Mouse (Mus musculus): ENCODE measurements around the gene Plxna2. TPM values are rescaled to one million over a fixed set of nuclear protein-coding genes. Genes with fewer than 3 reads are reported as not detected.

Gene Plxna2
- polyA plus RNA-seq, 1 experiment from 2014 or later, result 6.0 TPM

DNA sequence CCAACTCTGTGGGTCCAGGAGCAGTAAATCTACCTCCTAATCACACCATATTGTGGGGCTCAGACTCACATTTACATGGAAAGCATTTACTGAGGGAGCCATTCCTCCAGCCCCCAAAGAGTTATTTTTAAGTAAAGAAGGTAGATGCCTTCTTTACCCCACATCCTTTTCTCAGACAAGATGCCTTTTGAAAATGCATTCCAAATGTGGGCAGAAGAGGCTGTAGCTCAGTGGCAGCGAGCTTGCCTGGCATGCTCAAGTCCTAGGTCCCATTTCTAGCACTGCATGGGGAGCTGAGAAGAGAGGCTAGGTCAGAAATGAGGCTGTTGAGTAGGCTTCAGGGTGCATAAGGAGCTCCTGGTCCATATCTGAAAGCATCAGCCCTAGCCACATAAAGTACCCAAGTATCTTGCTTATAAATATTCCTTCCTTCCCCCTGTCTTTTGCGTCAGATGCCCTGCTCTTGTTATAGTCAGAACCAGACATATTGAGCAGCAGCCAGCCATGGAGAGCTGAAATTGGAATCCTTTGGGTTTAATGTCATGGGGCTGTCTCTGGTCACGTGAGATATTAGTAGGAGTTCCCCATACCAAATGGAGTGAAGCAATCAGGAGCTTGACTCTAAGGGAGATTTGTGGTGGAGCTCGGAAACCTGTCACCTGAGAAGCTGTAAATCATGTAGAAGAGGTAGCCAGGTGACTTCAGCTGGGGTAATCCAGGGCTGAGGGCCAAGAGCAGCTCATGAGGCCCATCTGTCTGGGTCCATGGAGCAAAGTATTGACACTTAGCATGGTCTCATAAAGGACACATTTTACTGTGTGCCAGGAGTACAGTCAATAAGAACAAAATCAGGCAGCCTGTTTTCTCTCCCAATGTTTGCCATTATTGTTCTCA lies 96.4 kb downstream of the Plxna2 start:
- Histone ChIP-seq H3K9me3 (ENCODE audit: low read length) (no peaks in the 10 kb centered on the region), H3K4me2 (replicated peaks; ENCODE audit: low read depth, low read length) (no peak overlapping the region), H3K27me3 (ENCODE audit: insufficient read depth, low read length) (no peaks in the 10 kb centered on the region), H3K4me3 (ENCODE audit: low read length) (no peak overlapping the region), H3K9ac (replicated peaks; ENCODE audit: low read length) (no peak overlapping the region), H3K27ac (ENCODE audit: low read length) (no peak overlapping the region), H3K4me1 (ENCODE audit: insufficient read depth, low read length) (peaks cover 14% of the 10 kb centered on the region; the same call in 1 of the 2 replicates), H3K36me3 (ENCODE audit: insufficient read depth, low read length) (no peaks in the 10 kb centered on the region)
- ATAC-seq (ENCODE audit: low FRiP score, low TSS enrichment), result peak; percentile 68
- WGBS, result 41% methylated on average over 4 of the region's 4 CpGs

DNA sequence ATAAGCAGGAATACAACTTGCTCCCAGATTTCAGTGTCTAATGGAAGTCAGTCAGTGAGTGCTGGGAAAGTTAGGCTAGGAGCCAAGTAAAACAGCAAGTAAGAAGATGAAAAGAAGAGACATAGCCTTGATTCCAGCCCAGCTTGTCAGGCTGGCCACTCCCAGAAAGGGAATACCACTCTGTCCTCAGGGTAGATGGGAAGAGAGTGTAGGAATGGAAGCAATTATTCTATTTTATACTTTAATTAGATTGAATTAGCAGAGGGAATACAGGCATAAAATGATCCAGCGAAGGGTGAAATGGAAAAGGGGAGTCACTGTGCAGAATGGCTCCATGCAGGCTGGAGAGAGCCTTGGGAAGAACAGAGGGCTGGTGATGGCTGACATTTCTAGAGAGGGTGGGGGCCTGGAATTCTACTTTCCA lies 99.4 kb downstream of the Plxna2 start:
- peak; percentile 28; the same call in 1 of the 2 replicates for ATAC-seq (ENCODE audit: low FRiP score, low TSS enrichment)
- H3K4me1 ChIP-seq (ENCODE audit: insufficient read depth, low read length), result peaks cover 10% of the 10 kb centered on the region; the same call in 1 of the 2 replicates
- WGBS, result 61% methylated on average over 1 of the region's 1 CpGs
- no peak overlapping the region for H3K4me3 ChIP-seq (ENCODE audit: low read length)
- no peaks in the 10 kb centered on the region for H3K27me3 ChIP-seq (ENCODE audit: insufficient read depth, low read length)
- H3K9ac ChIP-seq (replicated peaks; ENCODE audit: low read length), result no peak overlapping the region
- no peaks in the 10 kb centered on the region for H3K9me3 ChIP-seq (ENCODE audit: low read length)
- no peak overlapping the region for H3K4me2 ChIP-seq (replicated peaks; ENCODE audit: low read depth, low read length)
- no peak overlapping the region for H3K27ac ChIP-seq (ENCODE audit: low read length)
- H3K36me3 ChIP-seq (ENCODE audit: insufficient read depth, low read length), result no peaks in the 10 kb centered on the region

- no peaks in the 10 kb centered on the region for H3K27me3 ChIP-seq (ENCODE audit: insufficient read depth, low read length)
- H3K4me2 ChIP-seq (replicated peaks; ENCODE audit: low read depth, low read length), result no peak overlapping the region
- no peak overlapping the region for H3K27ac ChIP-seq (ENCODE audit: low read length)
- ATAC-seq (ENCODE audit: low FRiP score, low TSS enrichment), result no peak
- H3K9me3 ChIP-seq (ENCODE audit: low read length), result no peaks in the 10 kb centered on the region
- H3K36me3 ChIP-seq (ENCODE audit: insufficient read depth, low read length), result no peaks in the 10 kb centered on the region
- H3K4me1 ChIP-seq (ENCODE audit: insufficient read depth, low read length), result peaks cover 4% of the 10 kb centered on the region; the same call in 1 of the 2 replicates
- WGBS, result 34% methylated on average over 4 of the region's 4 CpGs
- H3K9ac ChIP-seq (replicated peaks; ENCODE audit: low read length), result no peak overlapping the region
- no peak overlapping the region for H3K4me3 ChIP-seq (ENCODE audit: low read length)
Measured at GRCm38 (mm10) chr1:194720406-194720805, 102.4 kb downstream of the Plxna2 start.

- Histone ChIP-seq H3K4me1 (ENCODE audit: insufficient read depth, low read length) (peaks cover 4% of the 10 kb centered on the region; the same call in 1 of the 2 replicates), H3K36me3 (ENCODE audit: insufficient read depth, low read length) (no peaks in the 10 kb centered on the region), H3K27me3 (ENCODE audit: insufficient read depth, low read length) (no peaks in the 10 kb centered on the region), H3K4me2 (replicated peaks; ENCODE audit: low read depth, low read length) (no peak overlapping the region), H3K9ac (replicated peaks; ENCODE audit: low read length) (no peak overlapping the region), H3K4me3 (ENCODE audit: low read length) (no peak overlapping the region), H3K27ac (ENCODE audit: low read length) (no peak overlapping the region), H3K9me3 (ENCODE audit: low read length) (no peaks in the 10 kb centered on the region)
- no peak for ATAC-seq (ENCODE audit: low FRiP score, low TSS enrichment)
- WGBS, result 87% methylated on average over 2 of the region's 2 CpGs
Measured at GRCm38 (mm10) chr1:194721260-194721659, 103.2 kb downstream of the Plxna2 start.

GRCm38 (mm10) chr1:194722329-194722728 lies 104.3 kb downstream of the Plxna2 start:
- no peaks in the 10 kb centered on the region for H3K27me3 ChIP-seq (ENCODE audit: insufficient read depth, low read length)
- 51% methylated on average over 2 of the region's 2 CpGs for WGBS
- no peak overlapping the region for H3K9ac ChIP-seq (replicated peaks; ENCODE audit: low read length)
- ATAC-seq (ENCODE audit: low FRiP score, low TSS enrichment), result no peak
- H3K4me2 ChIP-seq (replicated peaks; ENCODE audit: low read depth, low read length), result no peak overlapping the region
- H3K27ac ChIP-seq (ENCODE audit: low read length), result no peak overlapping the region
- H3K4me1 ChIP-seq (ENCODE audit: insufficient read depth, low read length), result peaks cover under 1% of the 10 kb centered on the region; the same call in 1 of the 2 replicates
- H3K4me3 ChIP-seq (ENCODE audit: low read length), result no peak overlapping the region
- no peaks in the 10 kb centered on the region for H3K36me3 ChIP-seq (ENCODE audit: insufficient read depth, low read length)
- no peaks in the 10 kb centered on the region for H3K9me3 ChIP-seq (ENCODE audit: low read length)

DNA sequence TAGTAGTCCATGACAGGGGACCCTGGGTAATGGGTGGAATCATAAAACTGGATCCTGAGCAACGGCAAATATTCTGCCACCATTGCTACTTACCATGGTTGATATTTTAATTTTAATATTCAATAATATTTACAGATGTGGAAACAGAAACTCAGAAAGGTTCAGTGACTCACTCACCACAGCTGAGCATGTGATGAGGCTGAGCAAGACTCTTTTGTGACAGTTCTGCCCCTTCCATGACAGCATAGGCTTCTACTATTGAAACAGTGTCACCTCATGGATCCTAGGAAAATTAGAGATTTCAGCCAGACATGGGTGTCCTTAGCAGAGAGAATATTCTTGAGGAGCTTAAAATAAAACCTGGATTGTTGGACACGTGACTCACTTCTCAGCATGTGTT lies 116.8 kb downstream of the Plxna2 start:
- Histone ChIP-seq H3K36me3 (ENCODE audit: insufficient read depth, low read length) (no peaks in the 10 kb centered on the region), H3K4me3 (ENCODE audit: low read length) (no peak overlapping the region), H3K27me3 (ENCODE audit: insufficient read depth, low read length) (no peaks in the 10 kb centered on the region), H3K9me3 (ENCODE audit: low read length) (no peaks in the 10 kb centered on the region), H3K4me1 (ENCODE audit: insufficient read depth, low read length) (no peaks in the 10 kb centered on the region), H3K9ac (replicated peaks; ENCODE audit: low read length) (no peak overlapping the region), H3K4me2 (replicated peaks; ENCODE audit: low read depth, low read length) (no peak overlapping the region), H3K27ac (ENCODE audit: low read length) (no peak overlapping the region)
- 94% methylated on average over 2 of the region's 2 CpGs for WGBS
- ATAC-seq (ENCODE audit: low FRiP score, low TSS enrichment), result no peak

DNA sequence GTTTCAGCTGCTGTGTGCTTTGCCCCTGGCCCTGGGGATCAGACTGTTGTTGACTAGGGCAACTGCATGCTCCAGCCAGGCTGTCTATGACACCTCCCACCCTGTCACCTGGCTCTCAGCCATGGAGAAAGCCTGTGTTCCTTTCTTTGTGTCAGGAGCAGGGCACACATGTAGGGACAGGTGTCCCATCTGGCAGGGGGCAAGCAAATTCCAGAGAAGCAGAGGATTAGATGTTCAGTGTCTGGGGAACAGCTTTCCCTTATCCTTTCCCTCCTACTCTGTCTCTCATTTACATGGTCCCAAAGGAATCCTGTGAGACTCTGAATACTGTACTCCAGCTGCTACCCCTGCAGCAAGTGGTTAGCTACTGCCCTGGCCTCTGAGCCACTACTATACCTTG lies 121.9 kb downstream of the Plxna2 start:
- ATAC-seq (ENCODE audit: low FRiP score, low TSS enrichment), result no peak
- H3K36me3 ChIP-seq (ENCODE audit: insufficient read depth, low read length), result no peaks in the 10 kb centered on the region
- H3K9ac ChIP-seq (replicated peaks; ENCODE audit: low read length), result no peak overlapping the region
- H3K4me2 ChIP-seq (replicated peaks; ENCODE audit: low read depth, low read length), result no peak overlapping the region
- H3K4me3 ChIP-seq (ENCODE audit: low read length), result no peak overlapping the region
- H3K27ac ChIP-seq (ENCODE audit: low read length), result no peak overlapping the region
- no peaks in the 10 kb centered on the region for H3K4me1 ChIP-seq (ENCODE audit: insufficient read depth, low read length)
- no peaks in the 10 kb centered on the region for H3K27me3 ChIP-seq (ENCODE audit: insufficient read depth, low read length)
- H3K9me3 ChIP-seq (ENCODE audit: low read length), result no peaks in the 10 kb centered on the region

GRCm38 (mm10) chr1:194742901-194743422 lies 124.9 kb downstream of the Plxna2 start:
- Histone ChIP-seq H3K9ac (replicated peaks; ENCODE audit: low read length) (no peak overlapping the region), H3K27me3 (ENCODE audit: insufficient read depth, low read length) (no peaks in the 10 kb centered on the region), H3K27ac (ENCODE audit: low read length) (no peak overlapping the region), H3K36me3 (ENCODE audit: insufficient read depth, low read length) (no peaks in the 10 kb centered on the region), H3K4me1 (ENCODE audit: insufficient read depth, low read length) (0 out of 2 replicates have a peak, but pooled peaks cover 8% of the 10 kb centered on the region), H3K4me3 (ENCODE audit: low read length) (no peak overlapping the region), H3K9me3 (ENCODE audit: low read length) (no peaks in the 10 kb centered on the region), H3K4me2 (replicated peaks; ENCODE audit: low read depth, low read length) (no peak overlapping the region)
- ATAC-seq (ENCODE audit: low FRiP score, low TSS enrichment), result no peak
- 41% methylated on average over 2 of the region's 2 CpGs for WGBS

- 81% methylated on average over 2 of the region's 2 CpGs for WGBS
- no peaks in the 10 kb centered on the region for H3K27me3 ChIP-seq (ENCODE audit: insufficient read depth, low read length)
- no peak overlapping the region for H3K4me3 ChIP-seq (ENCODE audit: low read length)
- ATAC-seq (ENCODE audit: low FRiP score, low TSS enrichment), result no peak
- H3K9me3 ChIP-seq (ENCODE audit: low read length), result no peaks in the 10 kb centered on the region
- H3K4me1 ChIP-seq (ENCODE audit: insufficient read depth, low read length), result 0 out of 2 replicates have a peak, but pooled peaks cover 8% of the 10 kb centered on the region
- H3K27ac ChIP-seq (ENCODE audit: low read length), result no peak overlapping the region
- no peaks in the 10 kb centered on the region for H3K36me3 ChIP-seq (ENCODE audit: insufficient read depth, low read length)
- H3K4me2 ChIP-seq (replicated peaks; ENCODE audit: low read depth, low read length), result no peak overlapping the region
- H3K9ac ChIP-seq (replicated peaks; ENCODE audit: low read length), result no peak overlapping the region
Measured at GRCm38 (mm10) chr1:194745177-194745934, 127.3 kb downstream of the Plxna2 start.
